Mouse (Mus musculus): ENCODE measurements around the gene Tnnt1.

Gene Tnnt1

GRCm38 (mm10) chr7:4521231-4522003, 5.2 kb upstream of the Tnnt1 start:
- DNase-seq = peak; percentile 23

- DNase-seq = peak; percentile 21
Measured at GRCm38 (mm10) chr7:4518487-4518886, 2.3 kb upstream of the Tnnt1 start.

- DNase-seq = no peak
Measured at GRCm38 (mm10) chr7:4515853-4516252, 329 bp downstream of the Tnnt1 start.

GRCm38 (mm10) chr7:4513829-4514712, 2.1 kb downstream of the Tnnt1 start:
- DNase-seq = no peak

- peak; percentile 40 for DNase-seq
Measured at GRCm38 (mm10) chr7:4513236-4513635, 2.9 kb downstream of the Tnnt1 start.

GRCm38 (mm10) chr7:4511489-4512224, 4.5 kb downstream of the Tnnt1 start:
- DNase-seq = no peak

- DNase-seq = peak; percentile 82
Measured at GRCm38 (mm10) chr7:4509863-4510608, 6.1 kb downstream of the Tnnt1 start.

- DNase-seq = no peak
Measured at GRCm38 (mm10) chr7:4508739-4509116, 7.5 kb downstream of the Tnnt1 start.

GRCm38 (mm10) chr7:4508062-4508738, 8.0 kb downstream of the Tnnt1 start:
- no peak for DNase-seq

GRCm38 (mm10) chr7:4507220-4507619, 9.0 kb downstream of the Tnnt1 start:
- DNase-seq = no peak

GRCm38 (mm10) chr7:4504646-4505435, 11.3 kb downstream of the Tnnt1 start:
- no peak for DNase-seq

- no peak for DNase-seq
Measured at GRCm38 (mm10) chr7:4503858-4504257, 12.3 kb downstream of the Tnnt1 start.

- DNase-seq = no peak
Measured at GRCm38 (mm10) chr7:4503100-4503499, 13.1 kb downstream of the Tnnt1 start.

GRCm38 (mm10) chr7:4502421-4503090, 13.6 kb downstream of the Tnnt1 start:
- DNase-seq = peak; percentile 30

GRCm38 (mm10) chr7:4501558-4502397, 14.4 kb downstream of the Tnnt1 start, which contains the start of gene Ppp1r12c:
TSS of gene Ppp1r12c (minus strand) at chr7:4501680.
- DNase-seq = peak; percentile 96

- peak; percentile 50 for DNase-seq
Measured at GRCm38 (mm10) chr7:4500892-4501471, 15.2 kb downstream of the Tnnt1 start.

GRCm38 (mm10) chr7:4499034-4499433, 17.1 kb downstream of the Tnnt1 start:
- DNase-seq = no peak

- DNase-seq = no peak
Measured at GRCm38 (mm10) chr7:4498251-4498650, 17.9 kb downstream of the Tnnt1 start.
